Mouse (Mus musculus) lung, postnatal 0 days (tissue): ENCODE data around the gene Tcf7. TPM values are rescaled to one million over a fixed set of nuclear protein-coding genes. Genes with fewer than 3 reads are reported as not detected.

ENCODE experiments used
- ATAC-seq: fragments of 200-750 bp; cut with Nextera tagmentation; 2 replicates; pipeline ENCODE4 v1.8.0; 2017; ENCODE audit warnings: moderate library complexity
- DNase-seq: peaks from one replicate; pipeline ENCODE4 v3.0.0-alpha.2; 2016; ENCODE audit warnings: low spot score
- H3K27ac ChIP-seq: fragments of 300-500 bp; sonication (generic); 2 replicates; pipeline ENCODE4 v1.5.1; 2014; ENCODE audit warnings: antibody characterized with exemption, mild to moderate bottlenecking, low read length, mixed read lengths
- H3K27me3 ChIP-seq: fragments of 300-500 bp; sonication (generic); replicated peaks from 2 replicates; pipeline ENCODE4 v1.6.1; 2014; ENCODE audit warnings: low read length, mixed read lengths; ENCODE audit not compliant: insufficient read depth
- H3K36me3 ChIP-seq: fragments of 300-500 bp; sonication (generic); 2 replicates; pipeline ENCODE4 v1.6.1; 2014; ENCODE audit warnings: low read length, mixed read lengths; ENCODE audit not compliant: insufficient read depth
- H3K4me1 ChIP-seq: fragments of 300-500 bp; sonication (generic); 2 replicates; pipeline ENCODE4 v1.6.1; 2014; ENCODE audit warnings: antibody characterized with exemption, low read depth, low read length, mixed read lengths; ENCODE audit not compliant: insufficient read depth
- H3K4me2 ChIP-seq: fragments of 300-500 bp; sonication (generic); replicated peaks from 2 replicates; pipeline ENCODE4 v1.6.1; 2014; ENCODE audit warnings: low read depth, mild to moderate bottlenecking, low read length, moderate library complexity, mixed read lengths
- H3K4me3 ChIP-seq: fragments of 300-500 bp; sonication (generic); 2 replicates; pipeline ENCODE4 v1.5.1; 2014; ENCODE audit warnings: low read depth, low read length
- H3K9ac ChIP-seq: fragments of 300-500 bp; sonication (generic); replicated peaks from 2 replicates; pipeline ENCODE4 v1.6.1; 2014; ENCODE audit warnings: low read depth, mild to moderate bottlenecking
- H3K9me3 ChIP-seq: fragments of 300-500 bp; sonication (generic); 2 replicates; pipeline ENCODE4 v1.6.1; 2016; ENCODE audit warnings: low read length, mixed read lengths
- CTCF ChIP-seq: IDR thresholded peaks from 2 replicates; pipeline ENCODE4 v1.5.1; 2016; ENCODE audit warnings: antibody characterized with exemption, mild to moderate bottlenecking
- EP300 ChIP-seq: IDR thresholded peaks from 2 replicates; pipeline ENCODE4 v1.6.1; 2016; ENCODE audit warnings: antibody characterized with exemption, mild to moderate bottlenecking, control low read depth
- WGBS: fragments of 180-500 bp; shearing (Covaris S2); extraction: QIAGEN DNeasy Blood & Tissue Kit; methylation state at CpG from one replicate; pipeline ENCODE4 v1.1.7; 2014; 5-methylcytosine and 5-hydroxymethylcytosine counted together
- polyA plus RNA-seq: library from polyadenylated mRNA; unstranded; fragments of >200 nt; fragmentation: Nextera tagmentation; extraction: Ambion mirVana; gene quantifications from 2 replicates; pipeline ENCODE4 v1.2.1, GENCODE M21; 2015

The Tcf7 gene
- polyA plus RNA-seq, 1 experiment from 2014 or later: 14.7 TPM

DNA sequence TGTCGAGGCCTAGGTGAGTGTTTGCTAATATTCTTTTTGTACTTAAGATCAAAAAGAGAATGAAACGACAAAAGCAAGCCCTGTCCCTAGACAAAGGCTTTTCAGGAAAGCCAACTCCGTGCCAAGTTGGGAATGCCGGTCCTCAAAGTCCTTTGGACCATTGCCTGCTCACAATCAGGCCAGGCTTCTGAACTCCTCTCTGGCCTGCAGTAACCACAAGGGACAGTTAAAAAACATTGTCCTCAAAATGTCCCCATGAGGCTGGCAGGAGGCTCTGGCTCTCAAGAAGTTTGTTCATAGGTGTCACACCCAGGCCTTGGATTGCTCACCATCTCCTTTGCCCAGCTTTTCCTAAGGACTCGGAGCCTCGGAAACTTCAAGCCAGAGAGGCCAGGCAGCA lies 13.0 kb downstream of the Tcf7 start:
- Histone ChIP-seq H3K9me3 (no peaks in the 10 kb centered on the region), H3K9ac (no peak overlapping the region), H3K36me3 (no peaks in the 10 kb centered on the region), H3K4me3 (no peak overlapping the region), H3K27ac (peak overlapping the region; percentile 22; the same call in 1 of the 2 replicates), H3K4me1 (peaks cover 47% of the 10 kb centered on the region), H3K4me2 (no peak overlapping the region), H3K27me3 (no peaks in the 10 kb centered on the region)
- WGBS: 29% methylated on average over 6 of the region's 6 CpGs
- TF ChIP-seq CTCF (no peak), EP300 (no peak)
- no peak for DNase-seq
- no peak for ATAC-seq

DNA sequence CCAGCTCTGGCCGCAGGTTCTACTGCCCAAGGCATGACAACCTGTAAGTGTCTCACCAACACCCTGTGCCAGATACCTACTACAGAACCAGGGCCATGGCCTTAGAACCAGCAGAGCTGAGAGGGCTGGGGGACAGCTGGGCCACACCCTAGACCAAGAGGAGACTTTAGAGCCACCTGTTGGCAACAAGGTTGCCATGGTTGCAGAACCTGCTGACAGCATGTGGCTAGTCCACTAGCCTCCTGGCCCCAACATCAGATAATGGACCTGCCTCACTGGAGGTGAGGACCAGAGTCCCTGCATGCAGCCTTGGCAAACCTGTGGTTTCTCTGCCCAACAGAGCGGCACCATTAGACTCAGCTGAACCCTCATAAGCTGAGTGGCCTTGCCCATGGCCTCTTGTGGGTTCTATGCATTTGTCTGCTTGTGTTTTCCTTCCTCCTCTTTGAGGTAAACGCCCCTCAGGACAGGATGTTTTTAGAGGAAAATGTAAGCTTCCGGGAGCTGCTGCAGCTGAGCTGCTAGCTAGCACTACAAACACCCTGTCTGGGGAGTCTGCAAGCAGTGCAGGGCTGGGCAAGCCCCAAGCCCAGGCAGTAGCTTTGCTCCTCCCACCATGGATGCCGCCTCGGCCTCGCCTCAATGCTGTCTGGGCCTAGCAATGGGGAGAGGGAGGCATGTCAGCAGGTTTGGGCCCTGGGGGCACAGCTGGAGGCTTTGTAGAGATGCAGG lies 14.5 kb downstream of the Tcf7 start:
- DNase-seq (peak; percentile 63), ATAC-seq (peak; percentile 53)
- Histone ChIP-seq H3K27me3 (no peaks in the 10 kb centered on the region), H3K36me3 (no peaks in the 10 kb centered on the region), H3K9ac (no peak overlapping the region), H3K27ac (peak overlapping the region; percentile 76), H3K4me2 (no peak overlapping the region), H3K9me3 (no peaks in the 10 kb centered on the region), H3K4me1 (peaks cover 43% of the 10 kb centered on the region), H3K4me3 (no peak overlapping the region)
- TF ChIP-seq CTCF (no peak), EP300 (peak; percentile 92)
- WGBS: 51% methylated on average over 7 of the region's 7 CpGs

GRCm38 (mm10) chr11:52267271-52267670 lies 15.5 kb downstream of the Tcf7 start:
- ATAC-seq: no peak
- Histone ChIP-seq H3K36me3 (no peaks in the 10 kb centered on the region), H3K4me2 (no peak overlapping the region), H3K4me1 (peaks cover 33% of the 10 kb centered on the region), H3K9me3 (no peaks in the 10 kb centered on the region), H3K9ac (no peak overlapping the region), H3K27ac (no peak overlapping the region), H3K4me3 (no peak overlapping the region), H3K27me3 (no peaks in the 10 kb centered on the region)
- no peak for DNase-seq
- 87% methylated on average over 5 of the region's 5 CpGs for WGBS
- TF ChIP-seq EP300 (no peak), CTCF (no peak)

DNA sequence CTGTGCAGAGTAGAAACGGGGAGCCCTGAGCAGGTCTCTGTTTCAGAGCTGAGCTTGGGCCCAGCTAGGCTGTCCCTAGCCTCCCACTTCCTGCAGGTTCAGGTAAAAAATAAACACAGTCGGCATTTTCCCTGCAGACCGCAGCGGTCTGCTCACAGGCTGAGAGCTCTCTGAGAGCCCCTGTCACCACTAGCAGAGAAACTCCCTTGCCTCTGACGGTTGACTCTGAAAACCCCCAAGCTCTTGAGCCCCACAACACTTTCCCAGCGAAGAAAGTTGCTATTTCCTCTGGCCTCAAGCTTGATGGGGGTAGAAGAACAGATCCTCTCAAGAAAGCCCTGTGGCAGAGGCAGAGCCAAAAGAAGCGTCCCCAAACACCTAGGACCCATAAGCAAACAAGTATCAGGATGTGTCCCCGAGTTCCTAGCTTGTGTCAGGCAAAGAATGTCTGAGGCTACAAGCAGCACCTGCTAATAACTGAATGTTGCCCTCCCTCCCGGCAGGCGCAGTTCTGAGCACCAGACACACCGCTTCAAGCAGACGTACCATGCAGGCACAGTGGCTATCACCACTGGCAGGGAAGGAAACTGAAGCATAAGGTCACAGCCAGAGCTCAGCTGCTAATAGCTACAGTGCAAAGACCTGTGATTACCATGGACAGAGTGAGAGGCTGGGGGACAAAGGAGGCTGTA lies 17.1 kb downstream of the Tcf7 start:
- H3K27me3 ChIP-seq: no peaks in the 10 kb centered on the region
- 0 out of 2 replicates have a peak overlapping the region, but pooled peaks have one; percentile 14 for H3K4me2 ChIP-seq
- peaks cover 30% of the 10 kb centered on the region for H3K4me1 ChIP-seq
- ATAC-seq (no peak), DNase-seq (peak; percentile 18)
- no peak overlapping the region for H3K4me3 ChIP-seq
- no peak for TF ChIP-seq CTCF
- TF ChIP-seq EP300: no peak
- no peak overlapping the region for H3K9ac ChIP-seq
- no peak overlapping the region for H3K27ac ChIP-seq
- no peaks in the 10 kb centered on the region for H3K9me3 ChIP-seq
- WGBS: 28% methylated on average over 12 of the region's 12 CpGs
- H3K36me3 ChIP-seq: no peaks in the 10 kb centered on the region

GRCm38 (mm10) chr11:52264871-52265270 lies 17.9 kb downstream of the Tcf7 start:
- H3K9me3 ChIP-seq: no peaks in the 10 kb centered on the region
- H3K36me3 ChIP-seq: no peaks in the 10 kb centered on the region
- TF ChIP-seq EP300: no peak
- no peak for TF ChIP-seq CTCF
- H3K27ac ChIP-seq: no peak overlapping the region
- no peak overlapping the region for H3K9ac ChIP-seq
- no peak overlapping the region for H3K4me2 ChIP-seq
- H3K27me3 ChIP-seq: no peaks in the 10 kb centered on the region
- no peak overlapping the region for H3K4me3 ChIP-seq
- 61% methylated on average over 7 of the region's 7 CpGs for WGBS
- peaks cover 23% of the 10 kb centered on the region for H3K4me1 ChIP-seq
- no peak for ATAC-seq
- DNase-seq: no peak

DNA sequence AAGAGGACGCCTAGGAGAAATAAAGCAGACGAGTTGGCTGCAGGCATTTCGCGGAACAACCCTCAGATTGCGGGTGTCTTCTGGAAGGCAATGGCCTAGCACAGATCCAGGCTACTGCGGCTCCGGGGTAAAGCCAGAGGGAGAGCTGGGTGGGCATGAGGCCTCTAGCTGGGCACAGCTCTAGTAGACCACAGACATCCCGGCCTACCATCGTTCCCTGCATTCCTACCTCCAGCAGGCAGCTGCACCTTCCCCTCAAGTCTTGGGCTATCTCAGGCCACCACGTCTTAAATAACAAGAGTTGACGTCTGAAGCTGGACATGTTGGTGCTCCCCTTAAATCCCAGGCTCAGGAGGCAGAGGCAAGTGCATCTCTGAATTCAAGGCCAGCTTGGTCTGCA lies 20.5 kb downstream of the Tcf7 start:
- ATAC-seq (no peak), DNase-seq (no peak)
- Histone ChIP-seq H3K36me3 (no peaks in the 10 kb centered on the region), H3K27me3 (no peaks in the 10 kb centered on the region), H3K9ac (no peak overlapping the region), H3K4me1 (peaks cover 10% of the 10 kb centered on the region; the same call in 1 of the 2 replicates), H3K4me3 (no peak overlapping the region), H3K9me3 (no peaks in the 10 kb centered on the region), H3K27ac (no peak overlapping the region), H3K4me2 (no peak overlapping the region)
- TF ChIP-seq EP300 (no peak), CTCF (no peak)
- WGBS: 85% methylated on average over 11 of the region's 11 CpGs
